Mouse (Mus musculus) MEL (cell line): Measurements from ENCODE around the gene 4930507D05Rik.

Experiments used
- POLR2A ChIP-seq, 2 experiments: IDR thresholded peaks; 2 replicates each; pipeline ENCODE4 v1.6.1; 2011 to 2012; ENCODE audit warnings: low read length in 2 of 2, mild to moderate bottlenecking in 2 of 2, control low read depth in 1 of 2, improper control_type of control experiment in 1 of 2, low read depth in 1 of 2, moderate library complexity in 1 of 2; ENCODE audit not compliant: control insufficient read depth in 1 of 2, insufficient read depth in 1 of 2, poor library complexity in 1 of 2
- RAD21 ChIP-seq: IDR thresholded peaks from 2 replicates; pipeline ENCODE4 v1.6.1; 2011; ENCODE audit warnings: mild to moderate bottlenecking, low read depth, low read length, improper control_type of control experiment
- TAL1 ChIP-seq: IDR thresholded peaks from 2 replicates; pipeline ENCODE4 v1.6.1; 2012; ENCODE audit warnings: mild to moderate bottlenecking, inconsistent platforms, low read length, moderate library complexity, mixed read lengths
- TCF12 ChIP-seq: IDR thresholded peaks from 2 replicates; pipeline ENCODE4 v1.6.1; 2014; ENCODE audit warnings: low read depth, mild to moderate bottlenecking, inconsistent platforms, low read length, improper control_type of control experiment, moderate library complexity
- USF1 ChIP-seq: IDR thresholded peaks from 2 replicates; pipeline ENCODE4 v1.6.1; 2014; ENCODE audit warnings: low read depth, mild to moderate bottlenecking, inconsistent platforms, low read length, improper control_type of control experiment, moderate library complexity
- ZC3H11A ChIP-seq: IDR thresholded peaks from 2 replicates; pipeline ENCODE4 v1.6.1; 2012; ENCODE audit warnings: low read depth, mild to moderate bottlenecking, inconsistent platforms, low read length, improper control_type of control experiment

- TF ChIP-seq TCF12, result no peak
- TF ChIP-seq POLR2A (IDR thresholded peaks at IDR 0.05; ENCODE audit: control insufficient read depth in 1 of 2, insufficient read depth in 1 of 2, low read depth in 1 of 2, low read length in 2 of 2, poor library complexity in 1 of 2), result no peak
- TF ChIP-seq USF1, result no peak
- no peak for TF ChIP-seq TAL1
- no peak for TF ChIP-seq ZC3H11A
- no peak for TF ChIP-seq RAD21
Observed at GRCm38 (mm10) chr10:62471105-62471504, 21.8 kb downstream of the 4930507D05Rik start.
